Mouse (Mus musculus): Measurements from ENCODE around the gene Ppef1. TPM values are rescaled to one million over a fixed set of nuclear protein-coding genes. Genes with fewer than 3 reads are reported as not detected.

The Ppef1 gene
- polyA plus RNA-seq, 1 experiment from 2014 or later: 0.08 TPM

DNA sequence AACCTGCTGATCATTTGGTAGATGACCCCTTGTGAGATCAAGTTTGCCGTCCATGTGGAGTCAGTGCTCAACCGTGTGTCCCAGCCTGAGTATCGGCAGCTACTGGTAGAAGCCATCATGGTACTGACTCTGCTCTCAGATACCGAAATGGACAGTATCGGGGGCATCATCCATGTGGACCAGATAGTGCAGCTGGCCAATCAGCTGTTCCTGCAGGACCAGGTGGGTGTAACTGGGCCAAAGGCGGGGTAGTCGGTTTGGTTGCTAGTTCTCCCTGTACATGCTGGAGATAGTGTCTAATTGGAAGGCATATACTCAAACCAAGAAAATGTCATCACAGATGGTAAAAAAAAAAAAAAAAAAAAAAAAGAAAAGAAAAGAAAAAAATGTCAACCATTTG lies 145.4 kb downstream of the Ppef1 start:
- 96% methylated on average over 7 of the region's 7 CpGs for WGBS
- ATAC-seq: no peak

DNA sequence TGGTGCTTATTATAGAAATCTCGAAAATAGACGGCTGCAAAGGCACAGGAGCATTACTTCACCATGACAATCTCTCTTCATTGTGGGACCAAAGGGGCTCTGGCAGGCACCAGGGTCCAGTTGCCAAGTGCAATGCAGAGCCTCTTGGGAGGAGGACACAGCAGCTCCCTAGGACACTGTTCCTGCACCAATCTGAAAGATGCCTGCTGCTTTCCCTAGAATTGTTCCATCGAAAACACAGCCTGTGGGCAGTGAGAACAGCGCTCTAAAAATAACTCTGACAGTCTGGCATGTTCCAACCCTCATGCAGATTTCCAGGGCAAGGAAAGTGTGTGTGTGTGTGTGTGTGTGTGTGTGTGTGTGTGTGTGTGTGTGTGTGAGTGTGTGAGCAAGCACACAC lies 147.0 kb downstream of the Ppef1 start:
- Histone ChIP-seq H3K27ac (ENCODE audit: low read length) (no peak overlapping the region), H3K4me3 (ENCODE audit: low read depth, low read length) (no peak overlapping the region), H3K4me1 (ENCODE audit: insufficient read depth, low read depth, low read length) (no peaks in the 10 kb centered on the region), H3K9ac (replicated peaks; ENCODE audit: low read depth) (no peak overlapping the region), H3K9me3 (ENCODE audit: low read length) (no peaks in the 10 kb centered on the region), H3K4me2 (replicated peaks; ENCODE audit: low read depth, low read length) (no peak overlapping the region), H3K36me3 (ENCODE audit: insufficient read depth, low read length) (no peaks in the 10 kb centered on the region), H3K27me3 (replicated peaks; ENCODE audit: insufficient read depth, low read length) (no peaks in the 10 kb centered on the region)
- DNase-seq (ENCODE audit: low spot score): peak; percentile 46
- no peak for ATAC-seq
- TF ChIP-seq EP300 (IDR thresholded peaks at IDR 0.05) (no peak), CTCF (IDR thresholded peaks at IDR 0.05) (no peak)
- 76% methylated on average over 4 of the region's 4 CpGs for WGBS

More for the DNA sequence above, 145.4 kb downstream of the Ppef1 start:
- no peak overlapping the region for H3K4me3 ChIP-seq (ENCODE audit: low read depth, low read length)
- H3K4me1 ChIP-seq (ENCODE audit: insufficient read depth, low read depth, low read length): no peaks in the 10 kb centered on the region
- DNase-seq (ENCODE audit: low spot score): no peak
- no peak overlapping the region for H3K4me2 ChIP-seq (replicated peaks; ENCODE audit: low read depth, low read length)
- TF ChIP-seq EP300 (IDR thresholded peaks at IDR 0.05): no peak
- no peak for TF ChIP-seq CTCF (IDR thresholded peaks at IDR 0.05)
- H3K36me3 ChIP-seq (ENCODE audit: insufficient read depth, low read length): no peaks in the 10 kb centered on the region
- no peak overlapping the region for H3K27ac ChIP-seq (ENCODE audit: low read length)
- no peaks in the 10 kb centered on the region for H3K27me3 ChIP-seq (replicated peaks; ENCODE audit: insufficient read depth, low read length)
- no peaks in the 10 kb centered on the region for H3K9me3 ChIP-seq (ENCODE audit: low read length)
- no peak overlapping the region for H3K9ac ChIP-seq (replicated peaks; ENCODE audit: low read depth)

GRCm38 (mm10) chrX:160585110-160585509 lies 150.5 kb downstream of the Ppef1 start:
- Histone ChIP-seq H3K9ac (replicated peaks; ENCODE audit: low read depth) (no peak overlapping the region), H3K36me3 (ENCODE audit: insufficient read depth, low read length) (no peaks in the 10 kb centered on the region), H3K4me3 (ENCODE audit: low read depth, low read length) (no peak overlapping the region), H3K27me3 (replicated peaks; ENCODE audit: insufficient read depth, low read length) (no peaks in the 10 kb centered on the region), H3K27ac (ENCODE audit: low read length) (no peak overlapping the region), H3K4me1 (ENCODE audit: insufficient read depth, low read depth, low read length) (no peaks in the 10 kb centered on the region), H3K9me3 (ENCODE audit: low read length) (no peaks in the 10 kb centered on the region), H3K4me2 (replicated peaks; ENCODE audit: low read depth, low read length) (no peak overlapping the region)
- WGBS: 47% methylated on average over 1 of the region's 1 CpGs
- DNase-seq (ENCODE audit: low spot score) (no peak), ATAC-seq (peak; percentile 64)
- TF ChIP-seq CTCF (IDR thresholded peaks at IDR 0.05) (no peak), EP300 (IDR thresholded peaks at IDR 0.05) (no peak)

GRCm38 (mm10) chrX:160584148-160584838 lies 151.3 kb downstream of the Ppef1 start:
- ATAC-seq: peak; percentile 88

GRCm38 (mm10) chrX:160583589-160583988 lies 152.0 kb downstream of the Ppef1 start:
- peak; percentile 69 for TF ChIP-seq CTCF (IDR thresholded peaks at IDR 0.05)
- no peak for TF ChIP-seq EP300 (IDR thresholded peaks at IDR 0.05)
- peak; percentile 54 for ATAC-seq
- no peak overlapping the region for H3K4me2 ChIP-seq (replicated peaks; ENCODE audit: low read depth, low read length)
- H3K9ac ChIP-seq (replicated peaks; ENCODE audit: low read depth): no peak overlapping the region
- no peaks in the 10 kb centered on the region for H3K9me3 ChIP-seq (ENCODE audit: low read length)
- H3K27me3 ChIP-seq (replicated peaks; ENCODE audit: insufficient read depth, low read length): no peaks in the 10 kb centered on the region
- no peaks in the 10 kb centered on the region for H3K36me3 ChIP-seq (ENCODE audit: insufficient read depth, low read length)
- no peak overlapping the region for H3K27ac ChIP-seq (ENCODE audit: low read length)
- WGBS: 51% methylated on average over 5 of the region's 5 CpGs
- no peaks in the 10 kb centered on the region for H3K4me1 ChIP-seq (ENCODE audit: insufficient read depth, low read depth, low read length)
- DNase-seq (ENCODE audit: low spot score): peak; percentile 55
- H3K4me3 ChIP-seq (ENCODE audit: low read depth, low read length): no peak overlapping the region

More at GRCm38 (mm10) chrX:160584148-160584838, 151.3 kb downstream of the Ppef1 start:
- TF ChIP-seq EP300 (IDR thresholded peaks at IDR 0.05) (peak; percentile 70; the same call in 1 of the 2 replicates), CTCF (IDR thresholded peaks at IDR 0.05) (no peak)
- Histone ChIP-seq H3K27ac (ENCODE audit: low read length) (no peak overlapping the region; the same call in 1 of the 2 replicates), H3K27me3 (replicated peaks; ENCODE audit: insufficient read depth, low read length) (no peaks in the 10 kb centered on the region), H3K36me3 (ENCODE audit: insufficient read depth, low read length) (no peaks in the 10 kb centered on the region), H3K4me1 (ENCODE audit: insufficient read depth, low read depth, low read length) (no peaks in the 10 kb centered on the region), H3K4me3 (ENCODE audit: low read depth, low read length) (no peak overlapping the region), H3K9me3 (ENCODE audit: low read length) (no peaks in the 10 kb centered on the region), H3K9ac (replicated peaks; ENCODE audit: low read depth) (no peak overlapping the region), H3K4me2 (replicated peaks; ENCODE audit: low read depth, low read length) (no peak overlapping the region)
- peak; percentile 74 for DNase-seq (ENCODE audit: low spot score)
- WGBS: 52% methylated on average over 4 of the region's 4 CpGs

Other genes starting within 250 kb of the Ppef1 start
- gene Phka2, start 233.6 kb downstream of the Ppef1 start, polyA plus RNA-seq (2015; fragmentation: Nextera tagmentation; extraction: Ambion mirVana): 9.9 and 11.8 TPM in 2 replicates
- gene Rs1, start 32.2 kb upstream of the Ppef1 start, polyA plus RNA-seq (2015; fragmentation: Nextera tagmentation; extraction: Ambion mirVana): 0.05 TPM in 1 of 2 replicates, not detected in the other
- 0.20 and 0.45 TPM in 2 replicates for gene Gja6, start 171.3 kb upstream of the Ppef1 start, polyA plus RNA-seq (2015; fragmentation: Nextera tagmentation; extraction: Ambion mirVana)

All from lung, postnatal 0 days (tissue).